Mouse (Mus musculus) E14TG2a.4 (cell line): Measurements from ENCODE around the gene Arhgef7.

Experiments
- CTCF ChIP-seq: conservative IDR thresholded peaks from 2 replicates; pipeline ENCODE4 v1.5.1; 2014; ENCODE audit warnings: low read length
- NANOG ChIP-seq: IDR thresholded peaks from 2 replicates; pipeline ENCODE4 v1.6.1; 2014; ENCODE audit warnings: borderline replicate concordance, low read length, mixed read lengths
- POU5F1 ChIP-seq: IDR thresholded peaks from 2 replicates; pipeline ENCODE4 v1.6.1; 2014; ENCODE audit warnings: low read length, borderline replicate concordance

GRCm38 (mm10) chr8:11762048-11762447, 34.5 kb downstream of the Arhgef7 start:
- no peak for TF ChIP-seq CTCF
- no peak for TF ChIP-seq NANOG
- no peak for TF ChIP-seq POU5F1
